Mouse (Mus musculus) limb, embryonic 11.5 days (tissue): Measurements from ENCODE around the gene Rxfp2. TPM values are rescaled to one million over a fixed set of nuclear protein-coding genes. Genes with fewer than 3 reads are reported as not detected.

Experiments
- ATAC-seq: fragments of 200-750 bp; cut with Nextera tagmentation; 2 replicates; pipeline ENCODE4 v1.8.0; 2017; ENCODE audit warnings: low read depth; ENCODE audit not compliant: insufficient number of reproducible peaks, low FRiP score, low TSS enrichment
- DNase-seq: peaks from one replicate; pipeline ENCODE4 v3.0.0-alpha.2; 2015; ENCODE audit warnings: low spot score
- H3K27ac ChIP-seq: fragments of 300-500 bp; sonication (generic); replicated peaks from 2 replicates; pipeline ENCODE4 v1.5.1; 2014; ENCODE audit warnings: low read depth, mild to moderate bottlenecking, low read length
- H3K27me3 ChIP-seq: fragments of 300-500 bp; sonication (generic); 2 replicates; pipeline ENCODE4 v1.6.1; 2014; ENCODE audit warnings: mild to moderate bottlenecking, low read length, mixed read lengths; ENCODE audit not compliant: control insufficient read depth, insufficient read depth
- H3K36me3 ChIP-seq: fragments of 300-500 bp; sonication (generic); 2 replicates; pipeline ENCODE4 v1.6.1; 2014; ENCODE audit warnings: mild to moderate bottlenecking, low read length, moderate library complexity, mixed read lengths; ENCODE audit not compliant: control insufficient read depth, insufficient read depth
- H3K4me1 ChIP-seq: fragments of 300-500 bp; sonication (generic); 2 replicates; pipeline ENCODE4 v1.6.1; 2014; ENCODE audit warnings: low read length, mixed read lengths; ENCODE audit not compliant: control insufficient read depth, insufficient read depth
- H3K4me2 ChIP-seq: fragments of 300-500 bp; sonication (generic); 2 replicates; pipeline ENCODE4 v1.6.1; 2014; ENCODE audit warnings: low read depth, mild to moderate bottlenecking, moderate library complexity; ENCODE audit not compliant: severe bottlenecking
- H3K4me3 ChIP-seq: fragments of 300-500 bp; sonication (generic); 2 replicates; pipeline ENCODE4 v1.5.1; 2014; ENCODE audit warnings: low read depth, low read length
- H3K9ac ChIP-seq: fragments of 300-500 bp; sonication (generic); 2 replicates; pipeline ENCODE4 v1.6.1; 2014; ENCODE audit warnings: mild to moderate bottlenecking, low read length
- H3K9me3 ChIP-seq: fragments of 300-500 bp; sonication (generic); 2 replicates; pipeline ENCODE4 v1.6.1; 2016; ENCODE audit warnings: low read length; ENCODE audit not compliant: control insufficient read depth
- WGBS: fragments of 180-500 bp; shearing (Covaris S2); extraction: QIAGEN DNeasy Blood & Tissue Kit; methylation state at CpG from one replicate; pipeline ENCODE4 v1.1.7; 2014; 5-methylcytosine and 5-hydroxymethylcytosine counted together
- polyA plus RNA-seq: library from polyadenylated mRNA; unstranded; fragments of >200 nt; fragmentation: Nextera tagmentation; extraction: Ambion mirVana; gene quantifications from 2 replicates; pipeline ENCODE4 v1.2.1, GENCODE M21; 2014

Rxfp2 gene
- polyA plus RNA-seq, 1 experiment from 2014 or later = 1.8 TPM

- H3K4me2 ChIP-seq = peak overlapping the region; percentile 75
- WGBS = 21% methylated on average over 8 of the region's 8 CpGs
- H3K4me1 ChIP-seq = no peaks in the 10 kb centered on the region
- H3K36me3 ChIP-seq = no peaks in the 10 kb centered on the region
- H3K9me3 ChIP-seq = no peaks in the 10 kb centered on the region
- no peak overlapping the region for H3K9ac ChIP-seq
- H3K27me3 ChIP-seq = no peaks in the 10 kb centered on the region
- ATAC-seq = no peak
- H3K27ac ChIP-seq = no peak overlapping the region
- H3K4me3 ChIP-seq = peak overlapping the region; percentile 71
- DNase-seq = no peak
Observed at GRCm38 (mm10) chr5:150118124-150118454, 99.6 kb downstream of the Rxfp2 start.

- DNase-seq = peak; percentile 90
- H3K4me1 ChIP-seq = no peaks in the 10 kb centered on the region
- H3K4me3 ChIP-seq = peak within 1 kb of the TSS; percentile 71
- no peaks in the 10 kb centered on the region for H3K27me3 ChIP-seq
- peak within 1 kb of the TSS; percentile 44 for H3K9ac ChIP-seq
- H3K36me3 ChIP-seq = no peaks in the 10 kb centered on the region
- under 1% methylated on average over 62 of the region's 68 CpGs for WGBS
- no peaks in the 10 kb centered on the region for H3K9me3 ChIP-seq
- peak within 1 kb of the TSS; percentile 75 for H3K4me2 ChIP-seq
- H3K27ac ChIP-seq = no peak within 1 kb of the TSS
- peak; percentile 95 for ATAC-seq
Observed at GRCm38 (mm10) chr5:150118455-150119241, 100.2 kb downstream of the Rxfp2 start, which contains the start of gene Fry. Fry (plus strand) TSS chr5:150118645.

GRCm38 (mm10) chr5:150120676-150121075 lies 102.2 kb downstream of the Rxfp2 start:
- Histone ChIP-seq H3K4me3 (no peak overlapping the region), H3K36me3 (no peaks in the 10 kb centered on the region), H3K9me3 (no peaks in the 10 kb centered on the region), H3K4me2 (no peak overlapping the region), H3K27me3 (no peaks in the 10 kb centered on the region), H3K4me1 (no peaks in the 10 kb centered on the region), H3K27ac (no peak overlapping the region), H3K9ac (no peak overlapping the region)
- 92% methylated on average over 8 of the region's 8 CpGs for WGBS
- ATAC-seq (no peak), DNase-seq (no peak)

GRCm38 (mm10) chr5:150122095-150122494 lies 103.6 kb downstream of the Rxfp2 start:
- H3K27ac ChIP-seq = no peak overlapping the region
- H3K4me1 ChIP-seq = no peaks in the 10 kb centered on the region
- H3K9me3 ChIP-seq = no peaks in the 10 kb centered on the region
- no peak for ATAC-seq
- H3K9ac ChIP-seq = no peak overlapping the region
- no peak overlapping the region for H3K4me2 ChIP-seq
- no peaks in the 10 kb centered on the region for H3K27me3 ChIP-seq
- H3K4me3 ChIP-seq = no peak overlapping the region
- DNase-seq = no peak
- no peaks in the 10 kb centered on the region for H3K36me3 ChIP-seq
- WGBS = 85% methylated on average over 4 of the region's 4 CpGs

GRCm38 (mm10) chr5:150122571-150122970 lies 104.1 kb downstream of the Rxfp2 start:
- no peaks in the 10 kb centered on the region for H3K9me3 ChIP-seq
- H3K27me3 ChIP-seq = no peaks in the 10 kb centered on the region
- H3K36me3 ChIP-seq = no peaks in the 10 kb centered on the region
- no peak overlapping the region for H3K9ac ChIP-seq
- DNase-seq = no peak
- no peak overlapping the region for H3K4me3 ChIP-seq
- ATAC-seq = no peak
- H3K4me2 ChIP-seq = no peak overlapping the region
- H3K27ac ChIP-seq = no peak overlapping the region
- H3K4me1 ChIP-seq = no peaks in the 10 kb centered on the region
- 81% methylated on average over 2 of the region's 2 CpGs for WGBS

- 85% methylated on average over 9 of the region's 9 CpGs for WGBS
- Histone ChIP-seq H3K27ac (no peak overlapping the region), H3K9ac (no peak overlapping the region), H3K4me1 (no peaks in the 10 kb centered on the region), H3K27me3 (no peaks in the 10 kb centered on the region), H3K4me2 (no peak overlapping the region), H3K4me3 (no peak overlapping the region), H3K36me3 (no peaks in the 10 kb centered on the region), H3K9me3 (no peaks in the 10 kb centered on the region)
- ATAC-seq (no peak), DNase-seq (no peak)
Observed at GRCm38 (mm10) chr5:150125920-150126319, 107.4 kb downstream of the Rxfp2 start.

GRCm38 (mm10) chr5:150128432-150128831 lies 110.0 kb downstream of the Rxfp2 start:
- H3K27me3 ChIP-seq = no peaks in the 10 kb centered on the region
- 89% methylated on average over 8 of the region's 8 CpGs for WGBS
- no peak overlapping the region for H3K4me3 ChIP-seq
- no peak for ATAC-seq
- no peaks in the 10 kb centered on the region for H3K9me3 ChIP-seq
- H3K27ac ChIP-seq = no peak overlapping the region
- H3K4me1 ChIP-seq = no peaks in the 10 kb centered on the region
- no peak overlapping the region for H3K4me2 ChIP-seq
- DNase-seq = no peak
- H3K9ac ChIP-seq = no peak overlapping the region
- no peaks in the 10 kb centered on the region for H3K36me3 ChIP-seq

GRCm38 (mm10) chr5:150130144-150130543 lies 111.7 kb downstream of the Rxfp2 start:
- no peaks in the 10 kb centered on the region for H3K9me3 ChIP-seq
- H3K27me3 ChIP-seq = no peaks in the 10 kb centered on the region
- WGBS = 86% methylated on average over 7 of the region's 7 CpGs
- no peak overlapping the region for H3K4me2 ChIP-seq
- no peak overlapping the region for H3K27ac ChIP-seq
- no peaks in the 10 kb centered on the region for H3K36me3 ChIP-seq
- no peaks in the 10 kb centered on the region for H3K4me1 ChIP-seq
- no peak overlapping the region for H3K9ac ChIP-seq
- ATAC-seq = no peak
- no peak overlapping the region for H3K4me3 ChIP-seq
- no peak for DNase-seq

- H3K36me3 ChIP-seq = no peaks in the 10 kb centered on the region
- no peak overlapping the region for H3K4me2 ChIP-seq
- ATAC-seq (no peak), DNase-seq (no peak)
- 82% methylated on average over 7 of the region's 7 CpGs for WGBS
- no peak overlapping the region for H3K4me3 ChIP-seq
- no peak overlapping the region for H3K9ac ChIP-seq
- H3K27me3 ChIP-seq = no peaks in the 10 kb centered on the region
- H3K27ac ChIP-seq = no peak overlapping the region
- H3K4me1 ChIP-seq = no peaks in the 10 kb centered on the region
- H3K9me3 ChIP-seq = no peaks in the 10 kb centered on the region
Observed at GRCm38 (mm10) chr5:150131166-150131565, 112.7 kb downstream of the Rxfp2 start.
